Mouse (Mus musculus) frontal cortex, adult (tissue): Measurements from ENCODE around the gene Gm6899.

ENCODE experiments used
- ATAC-seq: cut with Nextera tagmentation; 2 replicates; pipeline ENCODE4 v1.9.2; 2017; ENCODE audit warnings: mild to moderate bottlenecking, moderate library complexity, mixed read lengths; ENCODE audit not compliant: low TSS enrichment

Gene Gm6899

GRCm38 (mm10) chr11:26593061-26594059 is at the start of gene Gm6899, which contains the start of gene Vrk2:
Gene Gm6899 (plus strand): TSS chr11:26593241.
Gene Vrk2 (minus strand): TSS chr11:26593999.
- ATAC-seq: peak; percentile 76

GRCm38 (mm10) chr11:26551551-26551950 is 41.5 kb upstream of the Gm6899 start:
- no peak for ATAC-seq

DNA sequence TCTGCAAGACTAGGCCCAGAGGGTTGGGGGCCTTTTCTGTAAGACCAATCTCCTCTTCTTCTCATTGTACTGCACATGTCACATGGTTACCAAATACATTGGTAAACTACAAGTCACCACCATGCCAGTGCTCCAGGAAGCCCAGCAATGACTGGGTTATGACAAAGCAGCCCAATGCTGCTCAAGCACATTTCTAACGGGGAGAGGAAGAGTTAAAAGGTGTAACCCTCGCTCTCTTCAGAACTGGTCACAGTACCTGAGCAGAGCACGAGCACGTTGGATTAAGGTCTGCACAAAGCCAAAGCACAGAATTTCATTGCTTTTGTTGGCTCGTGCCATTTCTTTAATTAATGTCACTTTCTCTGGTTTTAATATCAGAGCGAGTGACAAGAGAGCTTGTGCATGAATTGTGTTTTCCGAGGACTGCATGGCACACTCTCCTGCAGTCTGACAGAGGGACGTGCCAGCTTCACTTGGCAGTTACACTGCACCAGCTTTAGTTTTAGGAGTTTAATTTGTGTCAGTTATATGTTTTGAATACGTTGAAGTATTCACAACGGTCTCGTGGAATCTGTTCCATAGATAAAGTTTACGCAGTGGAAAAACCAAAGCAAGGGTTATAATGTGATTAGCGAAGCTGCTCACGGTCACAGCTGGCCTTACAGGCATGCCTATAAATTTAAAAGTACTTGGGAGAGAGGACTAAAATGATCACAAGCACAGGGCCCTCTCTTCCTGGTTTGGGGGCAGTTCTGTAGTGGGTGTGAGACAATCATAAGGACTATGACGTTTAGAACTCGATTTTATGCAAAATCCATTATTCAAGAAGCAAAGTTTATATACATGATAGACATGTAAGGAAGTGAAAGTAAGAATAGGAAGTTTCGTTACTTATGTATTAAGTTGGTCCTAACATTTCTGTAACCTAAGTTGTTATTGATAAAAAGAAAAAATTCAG is 7.4 kb upstream of the Gm6899 start:
- peak; percentile 75 for ATAC-seq

- ATAC-seq: peak; percentile 26; the same call in 1 of the 2 replicates
Measured at GRCm38 (mm10) chr11:26586367-26587183, 6.5 kb upstream of the Gm6899 start.

- no peak for ATAC-seq
Measured at GRCm38 (mm10) chr11:26587184-26587524, 5.9 kb upstream of the Gm6899 start.

DNA sequence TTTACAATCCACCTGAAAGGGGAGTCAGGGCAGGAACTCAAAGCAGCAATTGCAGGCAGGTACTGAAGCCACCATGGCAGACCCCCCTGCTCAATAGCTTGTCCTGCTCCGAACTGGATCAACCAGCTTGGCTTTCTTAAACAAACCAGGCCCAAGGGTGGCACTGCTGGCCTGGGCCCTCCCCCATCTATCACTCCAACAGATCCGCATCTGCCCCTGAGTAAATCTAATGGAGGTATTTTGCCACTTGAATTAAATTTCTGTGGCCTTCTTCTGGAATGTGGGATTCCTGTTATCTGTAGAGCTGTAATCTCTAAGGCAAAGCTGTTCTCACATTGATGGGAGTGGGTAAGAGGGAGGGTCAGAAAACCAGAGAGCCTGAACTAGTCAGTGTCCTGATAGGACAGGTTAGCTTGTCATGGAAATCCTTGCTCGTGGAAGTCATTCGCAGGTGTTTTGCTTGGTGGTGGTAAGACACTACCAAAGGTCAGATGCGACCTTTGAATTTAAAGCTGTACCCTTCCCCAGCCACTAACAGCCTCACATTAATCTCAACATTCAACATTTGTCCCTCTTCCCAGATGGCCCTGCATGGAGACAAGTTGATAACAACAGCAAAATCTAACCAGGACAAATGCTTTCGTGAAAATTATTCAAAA is 517 bp upstream of the Gm6899 start:
- no peak for ATAC-seq

GRCm38 (mm10) chr11:26594487-26594886 is 1.4 kb downstream of the Gm6899 start:
- ATAC-seq: no peak

GRCm38 (mm10) chr11:26596186-26596585 is 3.1 kb downstream of the Gm6899 start:
- ATAC-seq: no peak

DNA sequence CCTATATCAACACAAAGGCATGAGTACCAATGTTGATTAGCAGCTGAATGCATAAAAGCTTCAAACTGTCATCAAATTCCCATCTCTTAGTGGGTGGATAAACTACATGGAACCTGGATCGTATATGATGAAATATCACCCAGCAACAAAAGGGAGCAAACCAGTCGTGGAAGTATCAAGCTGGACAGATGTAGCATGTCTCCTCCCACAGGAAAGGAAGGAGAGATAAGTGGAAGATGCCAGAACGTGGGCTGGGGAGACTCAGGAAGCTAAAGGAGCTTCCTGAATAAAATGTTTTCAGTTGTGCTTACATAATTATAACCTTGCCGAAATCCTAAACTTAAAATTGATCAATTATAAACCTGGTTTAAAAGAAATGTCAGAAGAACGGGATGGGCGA is 4.1 kb downstream of the Gm6899 start:
- 0 out of 2 replicates have a peak, but pooled peaks have one; percentile 29 for ATAC-seq

DNA sequence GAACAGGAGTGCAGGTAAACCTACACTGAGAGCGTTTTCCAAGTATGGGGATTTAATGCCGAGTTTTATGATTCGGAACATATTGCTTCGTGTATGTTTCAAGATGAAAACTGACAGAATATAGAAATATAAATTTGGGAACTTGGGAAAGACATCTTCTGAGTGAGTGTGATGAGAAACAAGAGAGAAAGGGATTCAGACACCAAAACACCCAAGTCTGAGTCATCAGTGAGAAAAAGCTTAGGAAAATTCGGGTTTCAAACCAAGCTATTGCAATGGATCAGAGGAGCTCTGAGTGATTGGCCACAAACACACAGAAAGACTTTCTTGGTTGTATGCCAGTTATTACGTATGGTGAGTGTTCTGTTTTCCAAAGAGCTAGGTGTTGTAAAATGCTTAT is 4.7 kb downstream of the Gm6899 start:
- peak; percentile 58 for ATAC-seq

DNA sequence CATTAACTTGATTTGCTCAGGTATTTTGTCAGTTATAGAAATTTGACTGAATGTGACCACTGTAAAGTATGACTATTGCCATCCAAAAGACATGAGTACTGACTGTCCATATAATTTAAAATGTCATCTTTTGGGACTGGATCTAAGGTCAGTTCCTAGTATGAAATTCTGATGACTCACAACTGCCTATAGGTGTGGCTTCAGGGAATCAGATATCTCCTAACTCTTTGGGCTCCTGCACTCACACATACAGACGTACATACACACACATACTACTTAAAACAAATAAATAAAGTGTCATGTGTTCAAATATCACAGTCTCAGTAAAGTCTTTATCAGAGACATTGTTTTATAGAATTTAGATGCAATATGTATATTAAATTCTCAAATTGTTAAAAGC is 5.8 kb downstream of the Gm6899 start:
- ATAC-seq: no peak

GRCm38 (mm10) chr11:26600692-26601091 is 7.7 kb downstream of the Gm6899 start:
- peak; percentile 82 for ATAC-seq

GRCm38 (mm10) chr11:26601571-26602175 is 8.6 kb downstream of the Gm6899 start:
- no peak for ATAC-seq

GRCm38 (mm10) chr11:26604061-26604655 is 11.1 kb downstream of the Gm6899 start:
- ATAC-seq: no peak

GRCm38 (mm10) chr11:26608795-26609194 is 15.8 kb downstream of the Gm6899 start:
- peak; percentile 98 for ATAC-seq

GRCm38 (mm10) chr11:26618475-26619223 is 25.6 kb downstream of the Gm6899 start:
- ATAC-seq: peak; percentile 90

DNA sequence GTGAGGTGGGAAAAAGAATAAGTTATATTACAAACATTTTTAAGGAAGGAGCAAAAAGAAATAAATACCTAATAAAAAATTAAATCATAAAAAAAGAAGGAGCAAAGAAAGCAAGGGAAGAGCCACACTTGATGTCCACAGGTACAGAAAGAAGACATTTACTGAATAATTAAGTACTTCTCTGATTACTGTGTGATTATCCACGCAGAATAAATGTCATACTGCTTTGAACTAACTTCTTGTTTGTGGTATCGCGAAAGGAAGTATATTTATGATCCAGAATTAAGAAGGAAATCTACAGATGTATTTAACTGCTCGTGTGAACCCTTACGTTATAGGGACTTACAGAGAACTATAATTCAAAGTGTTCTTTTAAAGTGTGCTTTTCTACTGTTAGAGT is 29.7 kb downstream of the Gm6899 start:
- no peak for ATAC-seq

DNA sequence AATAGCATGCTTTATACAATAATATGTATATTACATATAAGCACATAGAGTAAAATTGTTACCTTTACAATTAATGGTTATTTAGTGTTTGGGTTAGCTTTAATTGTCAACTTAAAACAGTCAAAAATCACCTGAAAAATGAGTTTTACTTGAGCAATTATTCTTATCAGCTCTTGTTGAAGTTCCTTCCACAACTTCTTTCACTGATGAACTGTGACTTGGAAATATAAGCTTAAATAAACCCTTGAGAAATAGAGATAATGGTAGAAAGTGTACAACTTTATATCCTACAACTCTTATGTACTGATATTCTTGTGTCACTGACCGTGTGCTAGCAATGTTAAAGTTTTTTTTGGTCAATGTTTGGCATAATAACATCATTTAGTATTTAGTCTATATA is 43.2 kb downstream of the Gm6899 start:
- ATAC-seq: no peak

- ATAC-seq: no peak
Measured at GRCm38 (mm10) chr11:26640314-26640785, 47.3 kb downstream of the Gm6899 start.
